Mouse (Mus musculus): ENCODE measurements at regions not wholly inside any gene's neighbourhood (a gene's known extent, or its start where the extent isn't known, plus 50 kb on each side); places are given as distances from the start of the nearest gene placed in this dataset.

DNA sequence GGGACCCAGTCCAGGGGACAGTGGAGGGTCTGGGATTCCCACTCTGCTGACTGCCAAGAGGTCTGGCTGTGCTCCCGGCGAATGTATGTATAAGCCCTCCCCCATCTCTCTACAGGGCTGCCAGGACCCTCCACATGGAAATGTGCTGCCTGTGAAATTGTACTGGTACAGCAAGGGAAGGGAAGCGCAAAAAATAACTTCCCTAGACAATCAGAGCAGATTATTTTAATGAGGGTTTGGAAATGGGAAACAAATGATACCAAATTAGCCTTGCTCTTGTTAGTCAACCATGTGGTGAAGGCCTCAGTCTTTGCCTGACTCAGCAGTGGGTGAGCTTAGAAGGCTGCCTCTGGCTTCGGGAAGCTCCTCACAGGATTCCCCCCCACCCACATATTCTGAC lies 386.8 kb upstream of the Plxna2 start:
- Histone ChIP-seq H3K27me3 (ENCODE audit: control insufficient read depth, insufficient read depth, insufficient read length) (no peaks in the 10 kb centered on the region), H3K4me2 (ENCODE audit: low read depth) (no peak overlapping the region), H3K36me3 (ENCODE audit: control insufficient read depth, insufficient read depth) (no peaks in the 10 kb centered on the region), H3K79me2 (ENCODE audit: control insufficient read depth, insufficient read depth) (no peaks in the 10 kb centered on the region), H3ac (ENCODE audit: control insufficient read depth, insufficient read length) (no peak overlapping the region), H3K4me3 (no peak overlapping the region)
- TF ChIP-seq MYOG (IDR thresholded peaks at IDR 0.05; ENCODE audit: control insufficient read depth in 1 of 3, insufficient read depth in 1 of 3, insufficient read length in 2 of 3, low read depth in 2 of 3) (no peak), TCF12 (IDR thresholded peaks at IDR 0.05; ENCODE audit: insufficient read depth, poor library complexity, severe bottlenecking) (no peak), POLR2AphosphoS2 (IDR thresholded peaks at IDR 0.05; ENCODE audit: insufficient read length, low read depth) (no peak), CEBPB (IDR thresholded peaks at IDR 0.05; ENCODE audit: insufficient read depth, poor library complexity, severe bottlenecking) (no peak), TCF3 (IDR thresholded peaks at IDR 0.05; ENCODE audit: insufficient read length, low read depth) (no peak), SRF (IDR thresholded peaks at IDR 0.05; ENCODE audit: control insufficient read depth, insufficient read length, low read depth) (no peak), REST (IDR thresholded peaks at IDR 0.05; ENCODE audit: insufficient read depth, insufficient read length) (no peak), MYOD1 (IDR thresholded peaks at IDR 0.05; ENCODE audit: control insufficient read depth in 1 of 3, insufficient read length in 2 of 3, low read depth in 2 of 3) (no peak), USF1 (IDR thresholded peaks at IDR 0.05; ENCODE audit: low read depth) (no peak), E2F4 (IDR thresholded peaks at IDR 0.05; ENCODE audit: insufficient read depth) (no peak), MAX (IDR thresholded peaks at IDR 0.05; ENCODE audit: low read depth) (no peak), POLR2A (IDR thresholded peaks at IDR 0.05; ENCODE audit: insufficient read length, low read depth) (no peak)

DNA sequence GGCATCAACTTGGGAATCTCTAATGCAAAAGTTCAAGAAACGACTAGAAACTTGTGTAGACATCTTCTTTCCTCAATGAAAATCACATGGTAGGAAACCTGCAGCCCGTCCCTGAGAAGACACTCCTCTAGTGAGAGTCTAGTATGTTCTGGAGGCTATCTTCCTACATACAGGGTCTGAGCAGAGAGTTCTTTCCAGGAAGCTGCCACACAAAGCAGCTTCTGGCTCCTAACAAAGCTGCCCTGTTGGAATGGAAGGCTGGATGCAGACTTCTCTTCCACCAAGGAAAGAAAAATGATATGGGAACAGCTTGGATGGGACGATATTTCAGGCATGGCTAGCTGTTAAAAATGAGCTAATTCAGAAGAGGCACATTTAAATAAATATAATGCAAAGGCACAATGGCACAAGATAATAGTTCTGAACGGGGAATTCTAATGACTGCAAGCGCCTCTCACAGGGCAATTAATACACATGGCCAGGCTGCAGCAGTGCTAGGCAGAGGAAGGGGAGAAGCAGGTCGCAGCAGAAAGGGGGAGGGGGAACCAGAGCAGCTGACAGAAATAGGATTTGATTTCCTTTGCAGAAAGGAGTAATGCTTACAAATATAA lies 391.4 kb upstream of the Plxna2 start:
- Histone ChIP-seq H3K4me2 (ENCODE audit: low read depth) (no peak overlapping the region), H3K36me3 (ENCODE audit: control insufficient read depth, insufficient read depth) (no peaks in the 10 kb centered on the region), H3K27me3 (ENCODE audit: control insufficient read depth, insufficient read depth, insufficient read length) (no peaks in the 10 kb centered on the region), H3K79me2 (ENCODE audit: control insufficient read depth, insufficient read depth) (no peaks in the 10 kb centered on the region), H3ac (ENCODE audit: control insufficient read depth, insufficient read length) (no peak overlapping the region), H3K4me3 (no peak overlapping the region)
- TF ChIP-seq POLR2A (IDR thresholded peaks at IDR 0.05; ENCODE audit: insufficient read length, low read depth) (no peak), TCF3 (IDR thresholded peaks at IDR 0.05; ENCODE audit: insufficient read length, low read depth) (no peak), SRF (IDR thresholded peaks at IDR 0.05; ENCODE audit: control insufficient read depth, insufficient read length, low read depth) (no peak), CEBPB (IDR thresholded peaks at IDR 0.05; ENCODE audit: insufficient read depth, poor library complexity, severe bottlenecking) (no peak), POLR2AphosphoS2 (IDR thresholded peaks at IDR 0.05; ENCODE audit: insufficient read length, low read depth) (no peak), E2F4 (IDR thresholded peaks at IDR 0.05; ENCODE audit: insufficient read depth) (no peak), MYOD1 (IDR thresholded peaks at IDR 0.05; ENCODE audit: control insufficient read depth in 1 of 3, insufficient read length in 2 of 3, low read depth in 2 of 3) (no peak), MAX (IDR thresholded peaks at IDR 0.05; ENCODE audit: low read depth) (no peak), REST (IDR thresholded peaks at IDR 0.05; ENCODE audit: insufficient read depth, insufficient read length) (no peak), USF1 (IDR thresholded peaks at IDR 0.05; ENCODE audit: low read depth) (no peak), MYOG (IDR thresholded peaks at IDR 0.05; ENCODE audit: control insufficient read depth in 1 of 3, insufficient read depth in 1 of 3, insufficient read length in 2 of 3, low read depth in 2 of 3) (no peak), TCF12 (IDR thresholded peaks at IDR 0.05; ENCODE audit: insufficient read depth, poor library complexity, severe bottlenecking) (no peak)

DNA sequence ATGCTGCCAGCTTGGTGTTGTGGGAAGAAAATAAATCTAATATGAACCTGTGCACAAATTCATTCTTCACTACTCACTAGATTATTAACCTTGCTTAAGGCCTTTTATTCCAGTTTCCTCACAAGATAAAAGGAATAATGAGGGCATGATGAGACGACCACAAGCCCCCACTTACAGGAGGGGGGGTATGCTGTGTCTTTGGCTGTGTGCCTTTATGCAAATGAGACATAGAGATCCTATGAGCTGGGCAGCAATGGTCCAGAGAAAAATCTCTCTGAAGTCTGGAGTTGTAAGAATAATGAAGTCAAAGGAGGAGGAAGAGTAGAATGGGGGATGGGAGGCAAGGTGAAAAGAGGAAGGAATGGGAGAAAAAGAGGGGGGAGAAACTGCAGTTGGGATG lies 392.2 kb upstream of the Plxna2 start:
- H3K4me3 ChIP-seq = no peak overlapping the region
- no peaks in the 10 kb centered on the region for H3K36me3 ChIP-seq (ENCODE audit: control insufficient read depth, insufficient read depth)
- H3K79me2 ChIP-seq (ENCODE audit: control insufficient read depth, insufficient read depth) = no peaks in the 10 kb centered on the region
- TF ChIP-seq MYOD1 (IDR thresholded peaks at IDR 0.05; ENCODE audit: control insufficient read depth in 1 of 3, insufficient read length in 2 of 3, low read depth in 2 of 3) (no peak), USF1 (IDR thresholded peaks at IDR 0.05; ENCODE audit: low read depth) (no peak), E2F4 (IDR thresholded peaks at IDR 0.05; ENCODE audit: insufficient read depth) (no peak), TCF12 (IDR thresholded peaks at IDR 0.05; ENCODE audit: insufficient read depth, poor library complexity, severe bottlenecking) (no peak), POLR2A (IDR thresholded peaks at IDR 0.05; ENCODE audit: insufficient read length, low read depth) (no peak)
- no peak overlapping the region for H3ac ChIP-seq (ENCODE audit: control insufficient read depth, insufficient read length)
- H3K4me2 ChIP-seq (ENCODE audit: low read depth) = no peak overlapping the region
- no peaks in the 10 kb centered on the region for H3K27me3 ChIP-seq (ENCODE audit: control insufficient read depth, insufficient read depth, insufficient read length)

DNA sequence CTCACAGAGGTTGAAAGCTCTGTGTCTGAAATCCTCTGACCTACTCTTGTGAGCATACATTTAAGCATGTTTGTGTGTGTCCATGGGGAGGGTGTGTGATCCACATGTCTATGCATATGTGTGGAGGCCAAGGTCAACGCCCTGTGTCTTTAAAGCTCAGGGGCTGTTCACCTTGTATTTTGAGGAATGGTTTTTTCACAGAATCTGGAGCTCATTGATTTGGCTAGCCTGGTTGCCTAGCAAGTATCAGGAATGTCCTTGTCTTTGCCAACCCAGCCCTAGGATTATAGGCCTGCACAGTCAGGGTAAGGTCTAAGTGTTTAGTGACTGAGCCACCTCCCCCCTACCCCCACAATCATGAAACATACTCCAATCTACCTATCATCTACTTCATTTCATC lies 394.0 kb upstream of the Plxna2 start:
- TF ChIP-seq REST (IDR thresholded peaks at IDR 0.05; ENCODE audit: insufficient read depth, insufficient read length) = no peak
- TF ChIP-seq USF1 (IDR thresholded peaks at IDR 0.05; ENCODE audit: low read depth) = no peak
- no peak for TF ChIP-seq MAX (IDR thresholded peaks at IDR 0.05; ENCODE audit: low read depth)
- TF ChIP-seq MYOG (IDR thresholded peaks at IDR 0.05; ENCODE audit: control insufficient read depth in 1 of 3, insufficient read depth in 1 of 3, insufficient read length in 2 of 3, low read depth in 2 of 3) = no peak
- TF ChIP-seq TCF3 (IDR thresholded peaks at IDR 0.05; ENCODE audit: insufficient read length, low read depth) = no peak
- TF ChIP-seq E2F4 (IDR thresholded peaks at IDR 0.05; ENCODE audit: insufficient read depth) = no peak
- Histone ChIP-seq H3ac (ENCODE audit: control insufficient read depth, insufficient read length) (no peak overlapping the region), H3K4me2 (ENCODE audit: low read depth) (no peak overlapping the region), H3K4me3 (no peak overlapping the region), H3K79me2 (ENCODE audit: control insufficient read depth, insufficient read depth) (no peaks in the 10 kb centered on the region), H3K36me3 (ENCODE audit: control insufficient read depth, insufficient read depth) (no peaks in the 10 kb centered on the region), H3K27me3 (ENCODE audit: control insufficient read depth, insufficient read depth, insufficient read length) (no peaks in the 10 kb centered on the region)

DNA sequence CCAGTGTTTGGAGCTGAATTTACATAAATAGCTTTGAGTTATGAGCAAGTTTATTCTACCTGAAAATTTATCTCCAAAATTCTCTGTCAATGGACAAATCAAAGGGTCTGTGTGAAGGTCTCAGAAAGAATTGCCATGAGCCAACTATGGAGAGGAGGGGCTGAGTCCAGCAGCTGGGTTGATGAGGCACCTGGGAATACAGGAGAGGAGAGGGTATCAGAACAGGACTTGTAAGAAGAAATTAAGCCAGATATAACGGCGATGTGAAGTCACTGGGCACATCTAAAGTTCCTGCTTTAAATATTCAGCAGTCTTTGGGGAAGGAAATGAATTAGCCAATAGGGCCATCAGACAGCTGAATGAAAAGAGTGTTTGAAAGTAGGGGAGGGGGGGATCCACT lies 394.4 kb upstream of the Plxna2 start:
- Histone ChIP-seq H3ac (ENCODE audit: control insufficient read depth, insufficient read length) (no peak overlapping the region), H3K4me3 (no peak overlapping the region), H3K36me3 (ENCODE audit: control insufficient read depth, insufficient read depth) (no peaks in the 10 kb centered on the region), H3K4me2 (ENCODE audit: low read depth) (no peak overlapping the region), H3K27me3 (ENCODE audit: control insufficient read depth, insufficient read depth, insufficient read length) (no peaks in the 10 kb centered on the region), H3K79me2 (ENCODE audit: control insufficient read depth, insufficient read depth) (no peaks in the 10 kb centered on the region)
- TF ChIP-seq SRF (IDR thresholded peaks at IDR 0.05; ENCODE audit: control insufficient read depth, insufficient read length, low read depth) (no peak), MYOG (IDR thresholded peaks at IDR 0.05; ENCODE audit: control insufficient read depth in 1 of 3, insufficient read depth in 1 of 3, insufficient read length in 2 of 3, low read depth in 2 of 3) (no peak), TCF3 (IDR thresholded peaks at IDR 0.05; ENCODE audit: insufficient read length, low read depth) (no peak), POLR2AphosphoS2 (IDR thresholded peaks at IDR 0.05; ENCODE audit: insufficient read length, low read depth) (no peak), REST (IDR thresholded peaks at IDR 0.05; ENCODE audit: insufficient read depth, insufficient read length) (no peak), USF1 (IDR thresholded peaks at IDR 0.05; ENCODE audit: low read depth) (no peak), MAX (IDR thresholded peaks at IDR 0.05; ENCODE audit: low read depth) (no peak), CEBPB (IDR thresholded peaks at IDR 0.05; ENCODE audit: insufficient read depth, poor library complexity, severe bottlenecking) (no peak)

Measured in myocyte (in vitro differentiated cells).